ENCODE assay signal across 16 mouse cellular contexts in genomic region chr16:52009421-52009820, GRCm38 (mm10).
"Had no signal": no experiment of that assay in that cellular context is flagged by ENCODE, and none has a peak within 500 bp of the region (broad histone marks: within the 10 kb centered on the region; RNA-seq: fewer than 3 reads in every experiment).

No protein-coding gene starts in this region.

- DNase-seq: cerebellum, adult 9-10 months; cerebellum, adult 9-11 months; cerebellum, postnatal 10 days; cerebellum, postnatal 14 days; cerebellum, postnatal 25 days; cerebellum, postnatal 36 days; embryo, embryonic 11 days; forebrain, postnatal 0 days; gastrocnemius, adult 2 months; gastrocnemius, postnatal 10 days; gastrocnemius, postnatal 14 days; gastrocnemius, postnatal 25 days; gastrocnemius, postnatal 36 days; heart, adult 11 months; heart, adult 18-20 months; heart, adult 2 months had no signal
